In genomic region chr8:110901839-110902578, GRCm38 (mm10) we compare ENCODE assay signal across 8 mouse cellular contexts. TPM values are rescaled to one million over a fixed set of nuclear protein-coding genes. Genes with fewer than 3 reads are reported as not detected.
DNase-seq lines count a peak whose midpoint lies in the region; ATAC-seq and TF ChIP-seq lines count a peak whose summit lies in the region.

Fuk (minus strand) TSS chr8:110902488.

- H3K27me3 ChIP-seq in embryonic facial prominence, embryonic 10.5 days (replicated peaks; ENCODE audit: low read depth, poor library complexity, severe bottlenecking) = no peaks in the 10 kb centered on the region
- H3K27me3 ChIP-seq in limb, embryonic 10.5 days (ENCODE audit: low read depth, poor library complexity, severe bottlenecking) = no peaks in the 10 kb centered on the region
- H3K27me3 ChIP-seq in midbrain, embryonic 12.5 days = no peaks in the 10 kb centered on the region
- H3K27me3 ChIP-seq in small intestine, adult 2 months (ENCODE audit: control insufficient read depth, insufficient read depth, low read length) = no peaks in the 10 kb centered on the region

- no peaks in the 10 kb centered on the region for H3K9me3 ChIP-seq in embryonic facial prominence, embryonic 10.5 days
- no peaks in the 10 kb centered on the region for H3K9me3 ChIP-seq in limb, embryonic 10.5 days (replicated peaks)
- no peaks in the 10 kb centered on the region for H3K9me3 ChIP-seq in midbrain, embryonic 12.5 days

- H3K4me2 ChIP-seq in midbrain, embryonic 12.5 days (replicated peaks) = peak within 1 kb of the TSS; percentile 63

- TF ChIP-seq POLR2A in small intestine, adult 2 months (IDR thresholded peaks at IDR 0.05; ENCODE audit: low read depth, low read length) = peak; percentile 68; the same call in 1 of the 2 replicates

- peak within 1 kb of the TSS; percentile 68 for H3K4me3 ChIP-seq in embryonic facial prominence, embryonic 10.5 days
- peak within 1 kb of the TSS; percentile 74 for H3K4me3 ChIP-seq in limb, embryonic 10.5 days
- H3K4me3 ChIP-seq in midbrain, embryonic 12.5 days = peak within 1 kb of the TSS; percentile 73
- peak within 1 kb of the TSS; percentile 86 for H3K4me3 ChIP-seq in small intestine, adult 2 months (ENCODE audit: low read depth, low read length)

- peak within 1 kb of the TSS; percentile 80 for H3K27ac ChIP-seq in embryonic facial prominence, embryonic 10.5 days (replicated peaks)
- H3K27ac ChIP-seq in limb, embryonic 10.5 days = peak within 1 kb of the TSS; percentile 85
- no peak within 1 kb of the TSS for H3K27ac ChIP-seq in midbrain, embryonic 12.5 days (replicated peaks)
- H3K27ac ChIP-seq in small intestine, adult 2 months (ENCODE audit: insufficient read depth, low read depth, low read length) = peak within 1 kb of the TSS; percentile 4; the same call in 1 of the 2 replicates

- H3K9ac ChIP-seq in midbrain, embryonic 12.5 days (replicated peaks) = peak within 1 kb of the TSS; percentile 72

- peak; percentile 91 for ATAC-seq in granulocyte monocyte progenitor cell, adult 5-6 weeks (replicated peaks; ENCODE audit: poor library complexity, severe bottlenecking)
- ATAC-seq in midbrain, embryonic 12.5 days (ENCODE audit: low FRiP score, low read depth) = peak; percentile 95

- peaks cover 9% of the 10 kb centered on the region; the same call in 1 of the 2 replicates for H3K4me1 ChIP-seq in embryonic facial prominence, embryonic 10.5 days
- peaks cover 7% of the 10 kb centered on the region for H3K4me1 ChIP-seq in limb, embryonic 10.5 days
- H3K4me1 ChIP-seq in midbrain, embryonic 12.5 days = peaks cover 9% of the 10 kb centered on the region; the same call in 1 of the 2 replicates
- H3K4me1 ChIP-seq in small intestine, adult 2 months (ENCODE audit: control insufficient read depth, insufficient read depth, insufficient read length, low read length) = peaks cover 3% of the 10 kb centered on the region; the same call in 1 of the 2 replicates

- DNase-seq in urinary bladder, adult 18-20 months (ENCODE audit: low spot score in 2 of 2) = peak; percentile 66 to 74
- DNase-seq in urinary bladder, postnatal 10 days (ENCODE audit: low spot score) = no peak
- DNase-seq in embryonic facial prominence, embryonic 10.5 days (ENCODE audit: low spot score) = peak; percentile 85
- DNase-seq in kidney, adult 11 months = peak; percentile 85
- DNase-seq in limb, embryonic 10.5 days (ENCODE audit: low spot score) = peak; percentile 86

- peaks cover 25% of the 10 kb centered on the region for H3K36me3 ChIP-seq in embryonic facial prominence, embryonic 10.5 days (replicated peaks)
- H3K36me3 ChIP-seq in limb, embryonic 10.5 days = peaks cover 20% of the 10 kb centered on the region
- 0 out of 2 replicates have a peak, but pooled peaks cover 7% of the 10 kb centered on the region for H3K36me3 ChIP-seq in midbrain, embryonic 12.5 days
- H3K36me3 ChIP-seq in small intestine, adult 2 months (ENCODE audit: control insufficient read depth, insufficient read depth, low read length) = peaks cover 15% of the 10 kb centered on the region

- no peak for TF ChIP-seq CTCF in small intestine, adult 2 months (IDR thresholded peaks at IDR 0.05; ENCODE audit: extremely low read depth, insufficient read length, insufficient replicate concordance, low read depth, low read length)

- WGBS in embryonic facial prominence, embryonic 10.5 days = 3% methylated on average over 30 of the region's 30 CpGs
- 3% methylated on average over 30 of the region's 30 CpGs for WGBS in limb, embryonic 10.5 days
- WGBS in midbrain, embryonic 12.5 days = 3% methylated on average over 30 of the region's 30 CpGs
- 3% methylated on average over 30 of the region's 30 CpGs for WGBS in small intestine, adult 2 months

RNA-seq across cellular contexts. Expression of gene Fuk, which starts in this region (rescaled TPM):
- polyA plus RNA-seq in embryonic facial prominence, embryonic 10.5 days (2016; fragmentation: Nextera tagmentation; extraction: Ambion mirVana) = 16.2 and 16.5 TPM in 2 replicates
- 3.9 and 4.4 TPM in 2 replicates for total RNA-seq in granulocyte monocyte progenitor cell, adult 5-6 weeks (2014; fragmentation: Nextera tagmentation)
- 1.8 and 4.0 TPM in 2 replicates for total RNA-seq in granulocyte monocyte progenitor cell, adult 5-6 weeks (2017)
- 15.9 and 17.8 TPM in 2 replicates for polyA plus RNA-seq in limb, embryonic 10.5 days (2016; fragmentation: Nextera tagmentation; extraction: Ambion mirVana)
- 10.5 and 11.2 TPM in 2 replicates for polyA plus RNA-seq in midbrain, embryonic 12.5 days (2016; fragmentation: Nextera tagmentation; extraction: Ambion mirVana)
- 17.9 and 21.7 TPM in 2 replicates for polyA plus RNA-seq in small intestine, adult 2 months (2012; rRNA removed)
